Mouse (Mus musculus) midbrain, embryonic 13.5 days (tissue): ENCODE data around the gene Tmem200c. TPM values are rescaled to one million over a fixed set of nuclear protein-coding genes. Genes with fewer than 3 reads are reported as not detected.

Source experiments
- ATAC-seq: fragments of 200-750 bp; cut with Nextera tagmentation; 2 replicates; pipeline ENCODE4 v1.8.0; 2017; ENCODE audit warnings: mild to moderate bottlenecking, moderate TSS enrichment, moderate library complexity
- H3K27ac ChIP-seq: fragments of 300-500 bp; sonication (generic); 2 replicates; pipeline ENCODE4 v1.5.1; 2015; ENCODE audit warnings: inconsistent platforms, mild to moderate bottlenecking, moderate library complexity
- H3K27me3 ChIP-seq: fragments of 300-500 bp; sonication (generic); 2 replicates; pipeline ENCODE4 v1.6.1; 2015; ENCODE audit warnings: mild to moderate bottlenecking, inconsistent platforms
- H3K36me3 ChIP-seq: fragments of 300-500 bp; sonication (generic); 2 replicates; pipeline ENCODE4 v1.6.1; 2015; ENCODE audit warnings: mild to moderate bottlenecking, inconsistent platforms
- H3K4me1 ChIP-seq: fragments of 300-500 bp; sonication (generic); replicated peaks from 2 replicates; pipeline ENCODE4 v1.6.1; 2015; ENCODE audit warnings: inconsistent platforms
- H3K4me2 ChIP-seq: fragments of 300-500 bp; sonication (generic); replicated peaks from 2 replicates; pipeline ENCODE4 v1.6.1; 2015; ENCODE audit warnings: moderate library complexity, mild to moderate bottlenecking, inconsistent platforms
- H3K4me3 ChIP-seq: fragments of 300-500 bp; sonication (generic); replicated peaks from 2 replicates; pipeline ENCODE4 v1.5.1; 2015; ENCODE audit warnings: mild to moderate bottlenecking, inconsistent platforms
- H3K9ac ChIP-seq: fragments of 300-500 bp; sonication (generic); replicated peaks from 2 replicates; pipeline ENCODE4 v1.6.1; 2015; ENCODE audit warnings: mild to moderate bottlenecking, inconsistent platforms
- H3K9me3 ChIP-seq: fragments of 300-500 bp; sonication (generic); 2 replicates; pipeline ENCODE4 v1.6.1; 2016; ENCODE audit warnings: mild to moderate bottlenecking, inconsistent platforms
- whole genome bisulfite sequencing: fragments of 180-500 bp; shearing (Covaris S2); methylation state at CpG from one replicate; pipeline ENCODE4 v1.1.7; 2015; 5-methylcytosine and 5-hydroxymethylcytosine counted together
- polyA plus RNA-seq: library from polyadenylated mRNA; unstranded; fragments of >200 nt; fragmentation: Nextera tagmentation; extraction: Ambion mirVana; gene quantifications from 2 replicates; pipeline ENCODE4 v1.2.1, GENCODE M21; 2015

Tmem200c gene
- polyA plus RNA-seq, 1 experiment from 2014 or later: 2.8 TPM

DNA sequence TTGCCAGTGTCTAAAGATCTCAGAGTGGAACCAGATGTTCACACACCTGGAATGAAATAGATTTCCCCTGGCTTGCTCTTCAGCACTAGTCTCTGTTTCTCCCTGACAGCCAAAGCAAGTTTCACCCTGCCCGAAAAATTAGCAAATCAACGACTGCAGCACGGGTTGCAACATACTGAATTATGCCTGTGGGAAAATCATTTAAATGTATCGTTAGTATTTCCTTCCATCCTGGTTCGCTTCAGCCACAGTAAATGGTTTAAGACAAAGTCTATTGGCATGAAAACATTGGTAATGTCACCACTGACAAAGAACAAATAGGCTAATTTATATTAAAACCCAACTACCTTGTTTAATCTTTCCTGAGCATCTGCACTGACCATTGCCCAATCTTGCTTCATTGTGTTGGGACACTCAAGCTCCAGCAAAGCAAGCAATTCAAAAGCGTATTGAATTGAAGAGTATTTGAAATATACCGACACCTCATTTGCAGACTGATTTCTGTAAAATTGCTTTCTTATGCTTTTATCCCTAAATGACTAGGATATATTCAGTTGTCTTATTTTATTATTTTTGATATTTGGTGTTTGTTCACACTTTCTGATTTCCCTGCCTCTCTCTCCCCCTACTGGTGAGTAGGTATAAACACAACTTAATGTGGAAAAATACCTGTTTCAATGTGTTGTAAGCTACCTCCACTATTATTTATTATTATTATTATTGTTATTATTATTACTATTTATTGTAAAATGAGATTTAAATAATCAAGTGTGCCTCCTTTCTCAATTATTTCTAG is 25.9 kb downstream of the Tmem200c start:
- no peaks in the 10 kb centered on the region for H3K36me3 ChIP-seq
- H3K9ac ChIP-seq: no peak overlapping the region
- H3K27ac ChIP-seq: no peak overlapping the region
- H3K27me3 ChIP-seq: no peaks in the 10 kb centered on the region
- no peak for ATAC-seq
- H3K4me1 ChIP-seq: no peaks in the 10 kb centered on the region
- 76% methylated on average over 7 of the region's 7 CpGs for WGBS
- H3K4me3 ChIP-seq: no peak overlapping the region
- no peak overlapping the region for H3K4me2 ChIP-seq
- H3K9me3 ChIP-seq: no peaks in the 10 kb centered on the region

DNA sequence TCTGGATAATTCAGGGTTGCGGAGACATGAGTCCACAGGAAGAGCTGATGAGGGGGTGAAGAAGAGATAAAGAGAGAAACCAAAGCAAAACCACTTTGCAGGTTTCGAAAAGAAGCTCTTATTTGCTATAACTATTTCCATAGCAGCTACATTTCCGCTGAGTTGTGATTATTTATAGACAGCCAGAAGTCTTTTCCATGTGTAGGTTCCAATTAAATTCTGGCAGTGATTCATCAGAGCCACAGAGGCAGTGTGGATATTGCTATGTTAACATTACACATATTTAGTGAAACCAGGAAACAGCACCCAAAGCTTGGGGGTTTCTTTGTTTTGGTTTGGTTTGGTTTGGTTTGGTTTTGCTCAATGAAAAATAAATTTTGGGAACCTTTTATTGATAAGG is 37.8 kb downstream of the Tmem200c start:
- no peaks in the 10 kb centered on the region for H3K4me1 ChIP-seq
- WGBS: 86% methylated on average over 3 of the region's 3 CpGs
- H3K27me3 ChIP-seq: no peaks in the 10 kb centered on the region
- H3K4me3 ChIP-seq: no peak overlapping the region
- no peak for ATAC-seq
- H3K9me3 ChIP-seq: no peaks in the 10 kb centered on the region
- H3K9ac ChIP-seq: no peak overlapping the region
- H3K4me2 ChIP-seq: no peak overlapping the region
- H3K36me3 ChIP-seq: no peaks in the 10 kb centered on the region
- H3K27ac ChIP-seq: no peak overlapping the region

DNA sequence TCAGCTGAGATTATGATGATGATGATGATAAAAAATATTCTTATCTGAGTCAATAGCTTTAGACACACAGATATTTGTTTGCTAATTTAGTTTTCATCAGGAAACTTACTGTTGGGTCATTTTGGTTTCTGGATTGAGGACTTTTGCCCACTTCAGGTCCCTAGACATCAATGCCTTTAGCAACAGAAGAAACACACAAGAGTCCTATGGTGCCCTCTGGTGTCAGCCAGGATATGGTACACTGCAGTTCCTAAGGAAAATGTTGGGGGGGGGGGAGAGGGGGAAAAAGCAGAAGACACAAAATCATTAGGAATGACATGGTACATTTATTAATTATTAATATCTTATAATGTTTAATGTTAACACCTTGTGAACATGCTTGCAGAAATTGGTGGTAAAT is 42.0 kb downstream of the Tmem200c start:
- no peak for ATAC-seq
- no peak overlapping the region for H3K27ac ChIP-seq
- no peak overlapping the region for H3K4me3 ChIP-seq
- no peaks in the 10 kb centered on the region for H3K9me3 ChIP-seq
- H3K36me3 ChIP-seq: no peaks in the 10 kb centered on the region
- H3K4me1 ChIP-seq: no peaks in the 10 kb centered on the region
- H3K27me3 ChIP-seq: no peaks in the 10 kb centered on the region
- H3K9ac ChIP-seq: no peak overlapping the region
- H3K4me2 ChIP-seq: no peak overlapping the region

DNA sequence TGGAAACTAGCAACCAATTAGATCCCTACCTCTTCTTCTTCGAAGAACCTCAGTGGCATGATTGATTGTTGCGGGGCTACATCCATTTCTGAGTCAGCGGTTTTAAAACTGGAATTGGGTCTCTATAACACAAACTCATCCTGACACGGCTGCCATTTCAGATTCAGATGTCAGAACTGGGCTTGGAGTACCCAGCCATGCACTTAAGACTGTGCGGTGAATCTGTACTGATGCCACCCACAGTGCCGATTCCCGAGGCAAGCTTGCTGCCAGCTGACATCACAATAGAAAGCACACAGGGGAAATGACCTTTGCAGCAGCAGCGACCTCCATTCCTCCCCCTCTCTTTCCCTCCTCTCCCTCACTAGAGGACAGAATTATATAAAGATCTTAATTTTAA is 47.6 kb downstream of the Tmem200c start:
- Histone ChIP-seq H3K9me3 (no peaks in the 10 kb centered on the region), H3K27me3 (no peaks in the 10 kb centered on the region), H3K4me3 (no peak overlapping the region), H3K4me1 (peaks cover 4% of the 10 kb centered on the region), H3K27ac (no peak overlapping the region), H3K4me2 (no peak overlapping the region), H3K36me3 (no peaks in the 10 kb centered on the region), H3K9ac (no peak overlapping the region)
- WGBS: 34% methylated on average over 8 of the region's 8 CpGs
- no peak for ATAC-seq

DNA sequence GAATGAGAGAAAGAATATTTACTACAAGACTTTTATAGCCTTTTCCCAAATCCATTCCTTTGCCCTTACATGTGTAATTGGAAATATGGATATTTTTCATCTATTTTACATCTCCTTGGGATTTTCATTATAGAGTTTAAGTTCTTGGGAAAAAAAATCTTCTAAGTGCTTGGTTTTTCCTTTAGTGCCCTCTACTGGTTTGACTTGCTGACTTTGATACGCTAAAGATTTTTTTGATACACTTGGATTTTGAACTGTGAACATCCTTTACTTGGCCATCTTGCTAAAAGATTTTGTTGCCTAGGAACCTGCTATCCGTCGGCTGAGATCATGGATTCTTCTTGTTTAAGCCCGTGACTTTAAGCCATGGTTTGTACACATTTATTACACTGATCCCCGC is 48.8 kb downstream of the Tmem200c start:
- 65% methylated on average over 5 of the region's 5 CpGs for WGBS
- ATAC-seq: no peak
- Histone ChIP-seq H3K4me3 (no peak overlapping the region), H3K9ac (no peak overlapping the region), H3K4me1 (peaks cover 4% of the 10 kb centered on the region), H3K4me2 (no peak overlapping the region), H3K27me3 (no peaks in the 10 kb centered on the region), H3K36me3 (no peaks in the 10 kb centered on the region), H3K9me3 (no peaks in the 10 kb centered on the region), H3K27ac (no peak overlapping the region)

DNA sequence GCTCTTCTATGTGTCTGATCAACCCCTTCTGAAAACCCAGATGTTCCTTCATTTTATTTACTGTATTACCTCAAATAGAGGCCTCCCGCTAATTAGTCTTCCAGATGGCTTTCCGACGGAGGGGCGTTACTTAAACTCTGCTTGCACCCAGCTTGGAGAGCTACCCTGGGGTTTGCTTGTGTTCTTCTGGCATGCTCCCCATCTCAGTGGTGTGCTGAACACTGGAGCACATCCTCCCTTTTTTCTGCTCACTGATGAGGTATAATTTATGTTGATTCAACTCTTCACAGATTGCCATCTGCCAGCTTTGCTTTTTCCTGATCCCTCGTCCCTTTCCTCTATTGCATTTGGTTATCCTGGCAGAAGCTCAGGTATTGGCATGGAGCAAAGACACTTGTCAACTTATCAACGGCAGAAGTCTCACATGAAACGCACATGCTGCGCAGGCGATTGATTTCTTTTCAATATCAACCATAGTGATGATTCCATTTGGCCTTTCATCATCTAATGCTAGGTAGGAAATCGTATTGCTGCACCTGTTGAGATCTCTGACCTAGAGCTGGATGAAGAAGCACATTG is 49.6 kb downstream of the Tmem200c start:
- H3K27ac ChIP-seq: no peak overlapping the region
- peaks cover 4% of the 10 kb centered on the region for H3K4me1 ChIP-seq
- no peaks in the 10 kb centered on the region for H3K27me3 ChIP-seq
- no peaks in the 10 kb centered on the region for H3K9me3 ChIP-seq
- H3K4me3 ChIP-seq: no peak overlapping the region
- H3K4me2 ChIP-seq: no peak overlapping the region
- no peak overlapping the region for H3K9ac ChIP-seq
- ATAC-seq: no peak
- no peaks in the 10 kb centered on the region for H3K36me3 ChIP-seq
- WGBS: 84% methylated on average over 10 of the region's 10 CpGs

DNA sequence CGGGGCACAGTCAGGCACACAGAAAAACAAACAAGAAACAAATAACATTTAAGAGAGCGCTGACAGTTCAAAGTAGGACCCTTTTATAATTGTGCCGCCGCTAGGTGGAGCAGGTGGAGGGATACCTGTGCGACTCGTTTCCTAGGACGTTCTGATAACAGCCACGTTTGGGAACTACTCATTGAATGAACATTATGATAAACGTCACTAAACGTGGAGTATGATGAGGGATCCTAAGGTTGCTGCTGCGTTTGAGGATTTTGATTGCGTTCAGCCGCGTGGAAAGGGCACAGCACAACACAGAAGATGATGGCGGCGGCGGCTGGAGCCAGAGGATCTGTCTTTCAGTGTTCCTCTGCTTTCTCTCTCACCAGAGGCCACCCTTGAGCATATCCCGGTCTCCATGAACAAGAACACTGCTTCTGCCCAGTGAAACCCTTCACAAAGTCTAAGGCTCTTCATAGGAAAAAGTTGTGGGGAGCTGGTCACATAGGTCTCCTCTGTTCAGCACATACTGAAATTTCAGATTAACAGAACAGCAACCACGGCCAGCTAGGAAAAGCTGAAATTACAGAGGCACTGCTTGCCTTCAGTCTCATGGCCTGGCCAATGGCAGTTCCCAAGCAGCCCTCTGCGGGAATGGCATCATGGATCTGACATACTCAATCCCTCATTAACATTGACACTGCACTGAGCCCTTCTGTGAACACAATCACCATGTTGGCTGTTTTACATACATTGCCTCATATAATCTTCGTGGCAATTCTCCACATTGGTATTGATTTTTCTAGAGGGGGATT is 55.5 kb downstream of the Tmem200c start:
- no peaks in the 10 kb centered on the region for H3K27me3 ChIP-seq
- ATAC-seq: peak; percentile 89
- no peaks in the 10 kb centered on the region for H3K36me3 ChIP-seq
- 0 out of 2 replicates have a peak, but pooled peaks cover 6% of the 10 kb centered on the region for H3K4me1 ChIP-seq
- peak overlapping the region; percentile 54 for H3K4me2 ChIP-seq
- 11% methylated on average over 21 of the region's 21 CpGs for WGBS
- H3K9me3 ChIP-seq: no peaks in the 10 kb centered on the region
- H3K9ac ChIP-seq: 0 out of 2 replicates have a peak overlapping the region, but pooled peaks have one; percentile 56
- peak overlapping the region; percentile 43 for H3K4me3 ChIP-seq
- H3K27ac ChIP-seq: 0 out of 2 replicates have a peak overlapping the region, but pooled peaks have one; percentile 35

DNA sequence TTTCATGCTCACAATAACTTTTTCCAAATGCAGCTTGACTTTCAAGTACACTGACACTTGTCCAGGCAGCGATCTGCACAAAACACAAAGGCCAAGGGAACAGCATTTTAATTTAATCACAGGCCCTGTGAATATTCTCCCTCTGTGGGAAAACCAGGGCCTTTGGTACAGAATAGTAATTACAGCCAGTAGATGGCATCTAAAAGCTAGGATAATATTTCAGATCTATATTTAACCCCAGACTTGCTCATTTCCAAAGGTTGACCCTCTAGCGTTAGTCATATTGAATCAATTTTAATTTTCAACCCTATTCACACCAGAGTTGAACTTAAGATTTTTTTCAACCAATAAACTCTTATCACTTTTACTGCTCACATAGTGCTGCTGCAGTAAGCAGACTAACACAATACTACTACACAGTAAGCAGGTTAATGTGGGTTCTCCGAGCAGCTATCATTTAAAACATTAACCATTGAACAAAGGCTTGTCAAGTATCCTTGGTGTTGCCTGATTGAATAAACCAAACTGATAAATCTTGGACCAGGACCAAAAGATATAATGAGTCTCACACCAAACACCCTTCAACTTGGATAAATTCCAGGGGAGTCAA is 57.2 kb downstream of the Tmem200c start:
- no peaks in the 10 kb centered on the region for H3K36me3 ChIP-seq
- ATAC-seq: no peak
- H3K4me3 ChIP-seq: no peak overlapping the region
- WGBS: 82% methylated on average over 3 of the region's 3 CpGs
- H3K27me3 ChIP-seq: no peaks in the 10 kb centered on the region
- no peak overlapping the region for H3K9ac ChIP-seq
- no peak overlapping the region for H3K4me2 ChIP-seq
- 0 out of 2 replicates have a peak, but pooled peaks cover 6% of the 10 kb centered on the region for H3K4me1 ChIP-seq
- no peak overlapping the region for H3K27ac ChIP-seq
- H3K9me3 ChIP-seq: no peaks in the 10 kb centered on the region

DNA sequence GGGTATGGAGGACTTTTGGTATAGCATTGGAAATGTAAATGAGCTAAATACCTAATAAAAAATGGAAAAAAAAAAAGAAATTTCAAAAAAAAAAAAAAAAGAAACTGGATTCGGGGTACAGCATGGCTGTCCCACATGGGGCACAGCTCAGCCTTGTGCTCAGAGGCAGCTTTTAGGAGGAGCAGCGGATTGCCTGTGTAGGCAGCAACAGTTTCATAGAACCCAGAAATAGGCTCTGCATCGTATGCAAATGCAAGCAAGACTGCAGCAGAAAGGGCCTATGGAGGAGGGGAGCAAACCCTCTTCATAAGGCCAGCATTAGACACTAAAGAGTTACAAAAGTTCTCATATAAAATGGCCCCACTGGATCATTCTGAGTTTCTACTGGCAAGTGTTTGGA is 64.2 kb downstream of the Tmem200c start:
- Histone ChIP-seq H3K4me3 (no peak overlapping the region), H3K27ac (no peak overlapping the region), H3K9ac (no peak overlapping the region), H3K27me3 (no peaks in the 10 kb centered on the region), H3K4me2 (no peak overlapping the region), H3K36me3 (no peaks in the 10 kb centered on the region), H3K9me3 (no peaks in the 10 kb centered on the region), H3K4me1 (no peaks in the 10 kb centered on the region)
- no peak for ATAC-seq
- WGBS: 87% methylated on average over 3 of the region's 3 CpGs

Other genes starting within 250 kb of the Tmem200c start
- gene Epb41l3, start 249.1 kb downstream of the Tmem200c start, polyA plus RNA-seq: 53.9 and 62.7 TPM in 2 replicates